Mouse (Mus musculus) forelimb bud, embryonic 11.5 days (tissue): Measurements from ENCODE around the gene Cpt1b.
A peak's percentile ranks its signal among the peaks of the same experiment; 100 is the strongest.

Source experiments
- DNase-seq: peaks from one replicate; pipeline ENCODE4 v3.0.0-alpha.2; 2012; ENCODE audit warnings: low read depth, low spot score

Cpt1b gene

GRCm38 (mm10) chr15:89425711-89426121, at the start of gene Cpt1b:
Gene Cpt1b, minus strand, starts transcription at chr15:89425863.
- DNase-seq = no peak

DNA sequence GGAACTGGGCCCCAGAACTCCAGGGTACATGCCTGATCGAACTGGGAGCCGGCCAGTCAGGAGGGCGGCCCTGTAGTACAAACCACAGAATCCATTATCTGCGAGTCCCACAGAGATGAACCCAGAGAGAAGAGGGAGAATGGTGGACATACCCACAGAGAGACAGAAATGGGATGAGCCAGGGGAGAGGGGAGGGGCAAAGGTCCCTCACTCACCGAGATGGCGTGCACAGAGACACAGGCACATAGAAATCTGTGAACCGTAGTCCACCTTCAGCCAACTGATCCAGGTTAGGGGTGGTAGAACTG, 49.6 kb upstream of the Cpt1b start:
- no peak for DNase-seq

DNA sequence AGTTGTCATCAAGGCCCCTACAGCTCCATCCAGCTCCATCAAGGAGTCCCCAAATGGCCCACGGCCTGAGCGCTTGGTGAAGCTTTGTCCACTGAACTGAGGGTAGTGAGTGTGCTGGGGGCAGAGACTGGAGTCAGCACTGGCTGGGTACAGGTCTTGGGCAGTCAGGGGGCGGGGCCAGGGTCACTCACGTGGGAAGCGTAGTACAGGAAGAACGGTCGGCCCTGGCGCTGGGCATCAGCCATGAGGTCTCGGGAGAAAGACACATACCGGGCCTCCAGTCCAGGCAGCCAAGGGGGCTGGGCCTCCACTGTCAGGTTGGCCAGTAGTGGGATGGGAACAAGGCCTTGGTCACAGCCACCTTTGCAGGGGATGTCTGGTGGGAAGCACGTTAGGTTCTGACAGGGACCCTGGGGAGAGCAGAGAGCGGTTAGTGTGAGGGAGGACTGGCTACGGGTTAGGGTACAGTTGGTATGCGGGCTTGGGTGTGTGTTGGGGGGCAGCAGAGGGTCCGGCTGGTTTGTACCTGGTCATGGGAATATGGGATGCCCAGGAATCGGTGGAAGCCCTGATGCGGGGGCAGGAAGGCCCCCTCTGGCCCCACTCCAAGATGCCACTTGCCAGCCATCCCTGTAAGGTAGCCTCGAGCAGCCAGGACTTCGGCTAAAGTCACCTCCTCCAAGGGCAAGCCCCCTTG, 49.1 kb upstream of the Cpt1b start:
- DNase-seq = no peak

DNA sequence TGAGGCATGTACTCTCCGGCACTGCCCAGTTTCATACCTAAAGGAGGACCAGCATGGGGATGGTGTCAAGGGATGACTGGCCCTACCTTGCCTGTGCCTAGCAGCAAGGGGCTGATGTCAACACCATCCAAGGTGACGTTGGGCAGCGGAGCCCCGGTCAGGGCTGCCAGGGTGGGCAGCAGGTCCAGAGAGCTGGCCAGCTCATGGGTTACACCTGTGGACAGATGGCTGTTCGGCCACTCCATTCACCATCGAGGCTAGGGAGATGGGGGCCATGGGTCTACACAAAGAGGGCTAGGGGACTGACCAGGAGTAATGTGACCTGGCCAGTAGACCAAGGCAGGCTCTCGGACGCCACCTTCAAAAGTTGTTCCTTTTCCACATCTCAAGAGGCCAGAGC, 48.3 kb upstream of the Cpt1b start:
- DNase-seq = no peak

DNA sequence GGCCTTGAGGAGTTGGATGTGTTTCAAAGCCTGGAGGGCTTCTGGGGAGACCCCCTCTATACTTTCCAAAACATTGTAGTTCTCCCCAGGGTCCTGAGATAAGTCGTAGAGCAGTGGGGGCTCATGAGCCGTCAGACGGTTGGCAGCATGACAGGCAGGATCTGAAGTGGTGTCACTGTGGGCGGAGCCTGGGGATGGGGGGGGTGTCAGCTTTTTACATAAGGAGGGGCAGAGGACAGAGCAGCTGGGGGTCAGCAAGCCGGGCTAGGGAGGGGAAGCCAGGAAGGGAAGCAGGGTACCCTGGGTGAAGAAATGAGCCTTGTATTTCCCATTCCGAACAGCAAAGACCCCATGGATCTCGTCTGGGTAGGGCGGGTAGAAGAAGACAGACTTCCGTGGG, 47.7 kb upstream of the Cpt1b start:
- no peak for DNase-seq

DNA sequence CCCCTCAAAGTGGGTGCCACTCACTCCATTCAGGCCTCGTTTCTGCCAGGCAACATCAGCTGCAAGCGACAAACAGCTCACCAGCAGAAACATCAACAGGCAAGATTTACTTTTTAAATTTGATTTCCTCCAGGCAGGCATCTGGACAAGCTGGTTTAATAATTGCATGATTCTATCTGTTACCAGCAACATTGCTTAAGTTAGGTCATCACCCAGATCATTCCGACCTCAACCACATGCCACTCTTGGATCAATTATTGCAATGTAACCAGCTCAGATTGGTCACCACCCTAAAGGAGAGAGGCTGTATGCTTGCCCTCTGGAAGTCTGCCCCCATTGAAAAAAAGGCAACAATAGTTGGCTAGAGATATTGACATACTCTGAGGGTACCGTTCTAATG, 45.8 kb upstream of the Cpt1b start:
- DNase-seq = no peak

DNA sequence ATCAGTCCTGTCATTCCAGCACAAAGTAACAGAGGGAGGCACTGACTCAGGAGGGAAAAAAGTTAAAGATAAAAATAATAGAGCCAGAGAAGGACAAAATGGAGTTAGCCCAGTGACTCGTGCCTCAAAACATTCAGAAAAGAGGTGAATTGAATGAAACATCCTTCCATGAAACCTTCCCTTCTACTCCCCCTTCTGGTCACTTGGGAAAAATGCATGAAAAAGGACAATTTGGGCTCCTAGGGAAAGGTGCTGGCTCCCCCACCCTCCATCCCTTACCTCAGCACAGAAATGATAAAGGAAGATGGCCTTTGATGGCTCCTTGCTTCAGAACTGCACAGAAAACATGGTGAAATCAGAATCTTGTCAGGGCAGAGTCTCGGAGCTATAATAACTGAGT, 42.9 kb upstream of the Cpt1b start:
- DNase-seq = peak; percentile 38

DNA sequence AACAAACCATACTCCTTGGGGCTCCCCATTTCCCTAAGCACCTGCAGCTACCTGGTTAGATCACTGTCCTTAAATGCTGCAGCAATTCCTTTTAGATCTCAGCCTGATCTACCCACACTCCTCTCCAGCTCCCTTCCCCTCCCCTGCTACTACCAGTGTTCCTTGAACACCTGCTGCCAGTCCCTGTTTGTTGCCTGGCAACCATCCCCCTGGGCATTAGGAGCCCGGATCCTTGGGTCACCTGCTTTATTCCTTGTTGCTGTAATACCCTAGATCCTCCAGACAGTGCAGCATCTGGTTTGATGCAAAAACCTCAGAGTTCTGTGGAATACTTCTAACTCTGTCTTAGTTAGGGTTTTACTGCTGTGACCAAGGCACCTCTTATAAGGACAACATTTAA, 39.4 kb upstream of the Cpt1b start:
- peak; percentile 42 for DNase-seq

DNA sequence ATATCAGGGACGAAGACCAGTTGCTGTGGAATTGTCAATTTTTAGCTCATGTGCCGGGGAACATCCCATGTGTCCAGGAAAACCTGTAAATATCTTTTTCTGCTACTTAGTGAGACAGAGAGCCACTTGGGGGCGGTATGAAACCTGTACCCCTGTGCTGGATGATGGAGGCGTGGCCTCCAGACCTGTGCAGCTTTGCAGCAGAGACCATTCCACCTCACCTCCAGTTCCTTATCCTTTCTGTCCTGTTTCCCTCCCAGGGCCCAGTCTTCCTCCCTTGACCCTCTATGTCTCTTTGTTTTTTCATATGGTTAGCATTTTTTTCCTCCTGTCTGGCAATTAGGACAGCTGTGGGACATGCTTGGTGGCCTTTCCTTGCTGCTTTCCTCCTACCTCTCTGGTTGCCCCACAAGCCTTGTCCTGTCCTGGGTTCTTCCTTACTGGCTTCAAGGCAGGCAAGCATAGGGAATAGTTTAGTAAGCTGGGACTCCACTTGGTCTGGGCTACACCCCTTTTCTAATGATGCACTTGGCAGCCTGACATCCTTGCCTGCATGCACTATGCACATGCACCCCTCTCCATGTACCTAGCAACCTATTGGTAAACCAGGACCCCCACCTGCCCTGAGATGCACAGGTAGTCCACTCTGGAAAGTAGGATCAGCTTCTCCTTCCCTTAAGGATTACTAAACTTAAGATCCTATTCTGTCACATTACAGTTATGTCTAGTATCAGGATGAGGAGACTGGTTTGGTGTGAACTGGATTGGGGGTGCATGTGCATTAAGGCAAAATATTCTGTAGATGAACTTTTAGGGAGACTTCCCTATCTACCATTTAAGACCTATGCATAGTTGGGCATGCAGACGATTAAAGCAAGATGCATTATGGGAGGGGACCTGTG, 37.9 kb upstream of the Cpt1b start:
- no peak for DNase-seq

DNA sequence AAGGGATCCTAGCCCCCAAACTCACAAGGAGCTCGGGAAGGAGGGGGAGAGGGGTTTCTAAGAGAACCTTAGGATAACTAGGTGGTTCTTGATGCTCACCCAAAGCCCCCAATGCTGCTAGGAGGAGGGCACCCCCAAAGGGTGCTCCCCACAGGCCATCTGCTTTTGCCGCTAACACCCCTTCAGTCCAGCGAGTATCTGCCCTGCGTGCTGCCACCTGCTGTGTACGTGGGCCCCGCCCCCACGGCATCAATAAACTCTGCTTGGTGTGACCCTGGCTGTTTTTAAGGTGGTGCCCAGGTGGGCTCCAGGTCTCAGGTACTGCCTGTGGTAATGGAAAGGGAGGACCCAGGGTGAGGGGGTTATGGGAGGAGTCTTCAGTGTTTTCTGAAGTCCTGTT, 36.5 kb upstream of the Cpt1b start:
- no peak for DNase-seq

DNA sequence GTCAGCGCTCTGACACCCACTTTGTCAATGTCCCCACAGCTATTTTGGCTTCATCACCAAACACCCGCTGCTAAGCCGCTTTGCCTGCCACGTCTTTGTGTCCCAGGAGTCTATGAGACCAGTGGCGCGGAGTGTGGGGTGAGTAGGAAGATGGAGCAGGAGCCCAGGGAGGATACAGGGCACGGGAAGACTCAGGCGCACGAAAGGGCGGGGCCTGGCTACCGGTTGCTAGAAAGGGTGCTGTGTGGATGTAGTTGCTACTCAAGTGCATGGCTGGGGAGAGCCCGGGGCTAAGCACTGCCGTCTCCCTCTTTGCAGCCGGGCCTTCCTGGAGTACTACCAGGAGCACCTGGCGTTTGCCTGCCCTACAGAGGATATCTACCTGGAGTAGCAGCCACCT, 35.7 kb upstream of the Cpt1b start:
- DNase-seq = no peak

GRCm38 (mm10) chr15:89460298-89460697, 34.6 kb upstream of the Cpt1b start:
- DNase-seq = no peak

DNA sequence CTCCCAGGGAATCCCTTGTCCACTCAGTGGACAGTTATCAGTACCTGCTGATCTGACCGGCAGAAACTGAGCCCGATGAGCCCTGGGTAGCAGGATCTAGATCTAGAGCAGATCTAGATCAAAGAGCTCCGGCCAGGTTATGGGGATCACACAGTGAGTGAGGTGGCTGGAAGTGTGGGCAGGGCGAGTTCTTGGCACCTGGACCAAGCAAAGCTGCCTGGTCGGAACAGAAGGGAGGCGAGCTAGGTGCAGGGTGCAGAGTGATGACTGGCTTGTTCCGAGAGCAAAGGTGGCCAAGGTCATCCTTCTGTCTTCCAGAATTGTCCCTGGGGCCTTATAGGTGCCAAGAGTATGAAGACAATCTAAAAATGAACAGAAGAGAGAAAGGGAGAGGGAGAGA, 34.2 kb upstream of the Cpt1b start:
- DNase-seq = no peak

DNA sequence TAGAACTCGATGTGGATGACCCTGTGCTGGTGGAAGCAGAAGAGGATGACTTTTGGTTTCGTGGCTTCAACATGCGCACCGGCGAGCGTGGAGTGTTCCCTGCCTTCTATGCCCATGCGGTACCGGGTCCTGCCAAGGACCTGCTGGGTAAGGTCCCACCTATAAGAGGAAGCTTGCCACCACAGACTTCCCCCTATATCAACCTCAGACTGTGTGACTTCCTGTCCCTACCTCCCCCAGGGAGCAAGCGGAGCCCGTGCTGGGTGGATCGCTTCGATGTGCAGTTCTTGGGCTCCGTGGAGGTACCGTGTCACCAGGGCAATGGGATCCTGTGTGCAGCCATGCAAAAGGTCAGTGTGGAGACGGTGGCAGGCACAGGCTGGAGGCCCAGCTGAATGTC, 33.3 kb upstream of the Cpt1b start:
- no peak for DNase-seq

- no peak for DNase-seq
Observed at GRCm38 (mm10) chr15:89455642-89456041, 30.0 kb upstream of the Cpt1b start.

- DNase-seq = no peak
Observed at GRCm38 (mm10) chr15:89454857-89455256, 29.2 kb upstream of the Cpt1b start.

- no peak for DNase-seq
Observed at GRCm38 (mm10) chr15:89453865-89454478, 28.3 kb upstream of the Cpt1b start, which contains the start of gene Mapk8ip2. Gene Mapk8ip2, plus strand, starts transcription at chr15:89453913.

DNA sequence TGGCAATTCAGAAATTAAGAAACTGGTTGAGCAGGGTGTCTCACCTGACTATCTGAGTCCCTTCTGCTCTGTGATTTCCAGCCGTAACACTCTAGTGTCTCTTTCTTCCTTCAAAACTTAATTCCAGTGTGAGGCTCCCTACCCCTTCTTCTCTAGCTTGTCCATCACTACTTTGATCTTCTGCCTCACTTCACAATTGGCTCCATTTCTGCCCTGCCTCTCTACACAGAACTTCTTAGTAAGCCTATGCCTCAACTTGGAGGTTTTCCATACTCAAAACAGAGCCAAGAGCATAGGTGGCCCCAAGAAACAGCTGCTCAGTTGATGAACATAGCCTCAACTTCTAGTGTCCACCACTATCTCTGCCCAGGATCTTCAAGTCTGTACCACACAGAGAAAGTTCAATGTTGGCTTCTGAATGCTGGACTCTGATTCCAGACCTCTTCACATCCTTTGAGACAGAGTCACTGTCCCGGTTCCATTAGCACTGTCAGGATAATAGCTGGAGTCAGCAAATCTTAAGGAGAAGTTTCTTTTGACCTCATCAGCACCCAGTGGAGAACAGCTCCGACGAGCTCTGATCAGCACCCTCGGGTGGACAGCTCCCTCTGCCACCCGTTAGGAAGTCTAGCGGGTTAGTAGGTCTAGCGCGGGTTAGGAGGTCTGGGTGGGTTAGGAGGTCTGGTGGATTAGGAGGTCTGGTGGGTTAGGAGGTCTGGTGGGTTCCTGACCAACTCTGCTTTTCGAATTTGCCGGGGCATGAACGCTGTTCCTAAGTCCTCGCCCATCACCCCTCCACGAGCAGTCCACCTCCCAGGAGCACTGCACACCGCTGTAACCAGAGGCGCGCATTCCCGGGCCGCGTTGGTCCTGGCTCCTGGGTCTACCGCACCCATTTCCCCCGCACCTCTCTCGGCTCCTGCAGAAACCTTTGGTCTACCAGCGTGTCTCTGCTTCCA, 27.5 kb upstream of the Cpt1b start:
- DNase-seq = peak; percentile 83

- no peak for DNase-seq
Observed at GRCm38 (mm10) chr15:89442486-89443070, 16.9 kb upstream of the Cpt1b start.

DNA sequence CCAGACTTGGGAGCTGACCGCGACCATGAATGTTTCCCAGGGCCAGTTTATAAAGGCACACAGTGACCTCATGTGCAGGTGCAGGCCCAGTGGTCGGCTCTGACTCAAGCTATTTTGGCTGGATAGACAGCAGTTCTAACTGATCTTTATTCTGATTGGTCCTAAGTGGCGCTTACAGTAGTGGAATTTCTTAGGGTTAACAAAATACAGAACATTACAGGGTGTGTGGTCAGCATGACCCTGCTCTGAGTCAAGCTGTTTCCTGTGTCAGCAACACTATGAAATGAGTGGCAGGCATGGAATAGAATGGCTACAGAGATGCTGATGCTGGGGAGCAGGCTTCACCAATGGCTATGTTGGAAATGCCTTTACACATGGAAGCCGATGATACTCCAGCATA, 10.2 kb upstream of the Cpt1b start:
- no peak for DNase-seq

- DNase-seq = no peak
Observed at GRCm38 (mm10) chr15:89434136-89434535, 8.5 kb upstream of the Cpt1b start.
